Mouse (Mus musculus): ENCODE measurements around the gene Fance. TPM values are rescaled to one million over a fixed set of nuclear protein-coding genes. Genes with fewer than 3 reads are reported as not detected.

Gene Fance
- polyA plus RNA-seq, 1 experiment from 2014 or later, result 21.2 TPM

- WGBS, result 83% methylated on average over 10 of the region's 10 CpGs
- no peaks in the 10 kb centered on the region for H3K9me3 ChIP-seq (replicated peaks; ENCODE audit: control insufficient read depth, low read length)
- no peak overlapping the region for H3K9ac ChIP-seq (replicated peaks; ENCODE audit: low read length)
- no peak for DNase-seq (ENCODE audit: low spot score)
- H3K27me3 ChIP-seq (ENCODE audit: control insufficient read depth, insufficient read depth, low read length), result no peaks in the 10 kb centered on the region
- no peak overlapping the region for H3K4me2 ChIP-seq (ENCODE audit: low read depth, low read length)
- H3K4me1 ChIP-seq (ENCODE audit: control insufficient read depth, insufficient read depth, low read length), result no peaks in the 10 kb centered on the region
- H3K36me3 ChIP-seq (replicated peaks; ENCODE audit: control insufficient read depth, insufficient read depth, low read depth, low read length), result no peaks in the 10 kb centered on the region
- H3K4me3 ChIP-seq (ENCODE audit: low read depth, low read length), result no peak overlapping the region
- ATAC-seq (replicated peaks; ENCODE audit: insufficient number of reproducible peaks, low FRiP score, low TSS enrichment, low read depth), result no peak
- no peak overlapping the region for H3K27ac ChIP-seq (replicated peaks; ENCODE audit: low read depth, low read length)
Observed at GRCm38 (mm10) chr17:28286133-28286532, 27.2 kb upstream of the Fance start.

GRCm38 (mm10) chr17:28286964-28287363, 26.4 kb upstream of the Fance start:
- Histone ChIP-seq H3K4me2 (ENCODE audit: low read depth, low read length) (no peak overlapping the region), H3K36me3 (replicated peaks; ENCODE audit: control insufficient read depth, insufficient read depth, low read depth, low read length) (no peaks in the 10 kb centered on the region), H3K4me1 (ENCODE audit: control insufficient read depth, insufficient read depth, low read length) (no peaks in the 10 kb centered on the region), H3K4me3 (ENCODE audit: low read depth, low read length) (no peak overlapping the region), H3K9ac (replicated peaks; ENCODE audit: low read length) (no peak overlapping the region), H3K27ac (replicated peaks; ENCODE audit: low read depth, low read length) (no peak overlapping the region), H3K27me3 (ENCODE audit: control insufficient read depth, insufficient read depth, low read length) (no peaks in the 10 kb centered on the region), H3K9me3 (replicated peaks; ENCODE audit: control insufficient read depth, low read length) (no peaks in the 10 kb centered on the region)
- DNase-seq (ENCODE audit: low spot score) (no peak), ATAC-seq (replicated peaks; ENCODE audit: insufficient number of reproducible peaks, low FRiP score, low TSS enrichment, low read depth) (no peak)
- 36% methylated on average over 5 of the region's 5 CpGs for WGBS

- H3K27me3 ChIP-seq (ENCODE audit: control insufficient read depth, insufficient read depth, low read length), result no peaks in the 10 kb centered on the region
- DNase-seq (ENCODE audit: low spot score) (no peak), ATAC-seq (replicated peaks; ENCODE audit: insufficient number of reproducible peaks, low FRiP score, low TSS enrichment, low read depth) (no peak)
- no peaks in the 10 kb centered on the region for H3K36me3 ChIP-seq (replicated peaks; ENCODE audit: control insufficient read depth, insufficient read depth, low read depth, low read length)
- no peak overlapping the region for H3K4me3 ChIP-seq (ENCODE audit: low read depth, low read length)
- no peak overlapping the region for H3K4me2 ChIP-seq (ENCODE audit: low read depth, low read length)
- H3K4me1 ChIP-seq (ENCODE audit: control insufficient read depth, insufficient read depth, low read length), result no peaks in the 10 kb centered on the region
- no peak overlapping the region for H3K27ac ChIP-seq (replicated peaks; ENCODE audit: low read depth, low read length)
- no peak overlapping the region for H3K9ac ChIP-seq (replicated peaks; ENCODE audit: low read length)
- H3K9me3 ChIP-seq (replicated peaks; ENCODE audit: control insufficient read depth, low read length), result no peaks in the 10 kb centered on the region
- WGBS, result 79% methylated on average over 8 of the region's 8 CpGs
Observed at GRCm38 (mm10) chr17:28287578-28287977, 25.7 kb upstream of the Fance start.

- Histone ChIP-seq H3K9ac (replicated peaks; ENCODE audit: low read length) (no peak overlapping the region), H3K4me1 (ENCODE audit: control insufficient read depth, insufficient read depth, low read length) (no peaks in the 10 kb centered on the region), H3K36me3 (replicated peaks; ENCODE audit: control insufficient read depth, insufficient read depth, low read depth, low read length) (no peaks in the 10 kb centered on the region), H3K27ac (replicated peaks; ENCODE audit: low read depth, low read length) (no peak overlapping the region), H3K9me3 (replicated peaks; ENCODE audit: control insufficient read depth, low read length) (no peaks in the 10 kb centered on the region), H3K4me3 (ENCODE audit: low read depth, low read length) (no peak overlapping the region), H3K4me2 (ENCODE audit: low read depth, low read length) (no peak overlapping the region), H3K27me3 (ENCODE audit: control insufficient read depth, insufficient read depth, low read length) (no peaks in the 10 kb centered on the region)
- DNase-seq (ENCODE audit: low spot score) (peak; percentile 17), ATAC-seq (replicated peaks; ENCODE audit: insufficient number of reproducible peaks, low FRiP score, low TSS enrichment, low read depth) (no peak)
- WGBS, result 68% methylated on average over 5 of the region's 5 CpGs
Observed at GRCm38 (mm10) chr17:28287980-28288379, 25.3 kb upstream of the Fance start.

- DNase-seq (ENCODE audit: low spot score) (no peak), ATAC-seq (replicated peaks; ENCODE audit: insufficient number of reproducible peaks, low FRiP score, low TSS enrichment, low read depth) (no peak)
- Histone ChIP-seq H3K4me1 (ENCODE audit: control insufficient read depth, insufficient read depth, low read length) (no peaks in the 10 kb centered on the region), H3K9me3 (replicated peaks; ENCODE audit: control insufficient read depth, low read length) (no peaks in the 10 kb centered on the region), H3K4me3 (ENCODE audit: low read depth, low read length) (no peak overlapping the region), H3K4me2 (ENCODE audit: low read depth, low read length) (no peak overlapping the region), H3K27ac (replicated peaks; ENCODE audit: low read depth, low read length) (no peak overlapping the region), H3K36me3 (replicated peaks; ENCODE audit: control insufficient read depth, insufficient read depth, low read depth, low read length) (no peaks in the 10 kb centered on the region), H3K27me3 (ENCODE audit: control insufficient read depth, insufficient read depth, low read length) (no peaks in the 10 kb centered on the region), H3K9ac (replicated peaks; ENCODE audit: low read length) (no peak overlapping the region)
- WGBS, result 63% methylated on average over 3 of the region's 3 CpGs
Observed at GRCm38 (mm10) chr17:28290262-28290661, 23.1 kb upstream of the Fance start.

GRCm38 (mm10) chr17:28290671-28291070, 22.6 kb upstream of the Fance start:
- WGBS, result 83% methylated on average over 11 of the region's 11 CpGs
- H3K4me2 ChIP-seq (ENCODE audit: low read depth, low read length), result no peak overlapping the region
- H3K4me1 ChIP-seq (ENCODE audit: control insufficient read depth, insufficient read depth, low read length), result no peaks in the 10 kb centered on the region
- DNase-seq (ENCODE audit: low spot score), result no peak
- H3K27me3 ChIP-seq (ENCODE audit: control insufficient read depth, insufficient read depth, low read length), result no peaks in the 10 kb centered on the region
- no peak for ATAC-seq (replicated peaks; ENCODE audit: insufficient number of reproducible peaks, low FRiP score, low TSS enrichment, low read depth)
- no peak overlapping the region for H3K27ac ChIP-seq (replicated peaks; ENCODE audit: low read depth, low read length)
- H3K36me3 ChIP-seq (replicated peaks; ENCODE audit: control insufficient read depth, insufficient read depth, low read depth, low read length), result no peaks in the 10 kb centered on the region
- H3K9ac ChIP-seq (replicated peaks; ENCODE audit: low read length), result no peak overlapping the region
- no peak overlapping the region for H3K4me3 ChIP-seq (ENCODE audit: low read depth, low read length)
- no peaks in the 10 kb centered on the region for H3K9me3 ChIP-seq (replicated peaks; ENCODE audit: control insufficient read depth, low read length)

GRCm38 (mm10) chr17:28291346-28291745, 22.0 kb upstream of the Fance start:
- no peaks in the 10 kb centered on the region for H3K36me3 ChIP-seq (replicated peaks; ENCODE audit: control insufficient read depth, insufficient read depth, low read depth, low read length)
- no peak for DNase-seq (ENCODE audit: low spot score)
- WGBS, result 83% methylated on average over 7 of the region's 7 CpGs
- no peak overlapping the region for H3K27ac ChIP-seq (replicated peaks; ENCODE audit: low read depth, low read length)
- ATAC-seq (replicated peaks; ENCODE audit: insufficient number of reproducible peaks, low FRiP score, low TSS enrichment, low read depth), result no peak
- no peaks in the 10 kb centered on the region for H3K27me3 ChIP-seq (ENCODE audit: control insufficient read depth, insufficient read depth, low read length)
- no peak overlapping the region for H3K9ac ChIP-seq (replicated peaks; ENCODE audit: low read length)
- H3K4me3 ChIP-seq (ENCODE audit: low read depth, low read length), result no peak overlapping the region
- H3K4me2 ChIP-seq (ENCODE audit: low read depth, low read length), result no peak overlapping the region
- H3K4me1 ChIP-seq (ENCODE audit: control insufficient read depth, insufficient read depth, low read length), result no peaks in the 10 kb centered on the region
- H3K9me3 ChIP-seq (replicated peaks; ENCODE audit: control insufficient read depth, low read length), result no peaks in the 10 kb centered on the region

GRCm38 (mm10) chr17:28293716-28294115, 19.6 kb upstream of the Fance start:
- Histone ChIP-seq H3K36me3 (replicated peaks; ENCODE audit: control insufficient read depth, insufficient read depth, low read depth, low read length) (no peaks in the 10 kb centered on the region; the same call in 1 of the 2 replicates), H3K4me1 (ENCODE audit: control insufficient read depth, insufficient read depth, low read length) (no peaks in the 10 kb centered on the region), H3K9me3 (replicated peaks; ENCODE audit: control insufficient read depth, low read length) (no peaks in the 10 kb centered on the region), H3K27me3 (ENCODE audit: control insufficient read depth, insufficient read depth, low read length) (no peaks in the 10 kb centered on the region), H3K27ac (replicated peaks; ENCODE audit: low read depth, low read length) (no peak overlapping the region), H3K4me3 (ENCODE audit: low read depth, low read length) (no peak overlapping the region), H3K4me2 (ENCODE audit: low read depth, low read length) (no peak overlapping the region), H3K9ac (replicated peaks; ENCODE audit: low read length) (no peak overlapping the region)
- WGBS, result 61% methylated on average over 4 of the region's 4 CpGs
- DNase-seq (ENCODE audit: low spot score), result no peak
- no peak for ATAC-seq (replicated peaks; ENCODE audit: insufficient number of reproducible peaks, low FRiP score, low TSS enrichment, low read depth)
